Mouse (Mus musculus) forebrain, embryonic 10.5 days (tissue): ENCODE results near the gene Sorbs2. TPM values are rescaled to one million over a fixed set of nuclear protein-coding genes. Genes with fewer than 3 reads are reported as not detected.
"Not testable (repeated sequence)": the region's sequence is repeated elsewhere in the genome, so short reads cannot be mapped to it uniquely, and the experiment has no call there.

Experiments
- DNase-seq: peaks from one replicate; pipeline ENCODE4 v3.0.0-alpha.2; 2017; ENCODE audit warnings: low spot score; ENCODE audit errors: extremely low spot score
- H3K27ac ChIP-seq: fragments of 300-500 bp; sonication (generic); 2 replicates; pipeline ENCODE4 v1.5.1; 2016; ENCODE audit warnings: mild to moderate bottlenecking
- H3K27me3 ChIP-seq: fragments of 300-500 bp; sonication (generic); 2 replicates; pipeline ENCODE4 v1.6.1; 2016; ENCODE audit warnings: mild to moderate bottlenecking; ENCODE audit not compliant: poor library complexity, severe bottlenecking
- H3K36me3 ChIP-seq: fragments of 300-500 bp; sonication (generic); replicated peaks from 2 replicates; pipeline ENCODE4 v1.6.1; 2016; ENCODE audit warnings: mild to moderate bottlenecking, moderate library complexity
- H3K4me1 ChIP-seq: fragments of 300-500 bp; sonication (generic); 2 replicates; pipeline ENCODE4 v1.6.1; 2016
- H3K4me3 ChIP-seq: fragments of 300-500 bp; sonication (generic); 2 replicates; pipeline ENCODE4 v1.5.1; 2016; ENCODE audit warnings: mild to moderate bottlenecking, moderate library complexity
- H3K9me3 ChIP-seq: fragments of 300-500 bp; sonication (generic); 2 replicates; pipeline ENCODE4 v1.6.1; 2016; ENCODE audit warnings: mild to moderate bottlenecking, moderate library complexity
- WGBS: fragments of 180-500 bp; shearing (Covaris S2); methylation state at CpG from one replicate; pipeline ENCODE4 v1.1.7; 2016; 5-methylcytosine and 5-hydroxymethylcytosine counted together
- polyA plus RNA-seq: library from polyadenylated mRNA; unstranded; fragments of >200 nt; fragmentation: Nextera tagmentation; extraction: Ambion mirVana; gene quantifications from 2 replicates; pipeline ENCODE4 v1.2.1, GENCODE M21; 2016

Gene Sorbs2
- polyA plus RNA-seq, 1 experiment from 2014 or later = 48.3 TPM

- WGBS = 50% methylated on average over 5 of the region's 5 CpGs
- Histone ChIP-seq H3K4me3 (no peak overlapping the region), H3K36me3 (no peaks in the 10 kb centered on the region), H3K4me1 (peaks cover 18% of the 10 kb centered on the region), H3K27me3 (no peaks in the 10 kb centered on the region), H3K9me3 (no peaks in the 10 kb centered on the region), H3K27ac (0 out of 2 replicates have a peak overlapping the region, but pooled peaks have one; percentile 20)
- no peak for DNase-seq
Measured at GRCm38 (mm10) chr8:45857734-45858133, 350.1 kb downstream of the Sorbs2 start.

- H3K4me1 ChIP-seq = peaks cover 18% of the 10 kb centered on the region
- H3K27ac ChIP-seq = 0 out of 2 replicates have a peak overlapping the region, but pooled peaks have one; percentile 40
- H3K27me3 ChIP-seq = no peaks in the 10 kb centered on the region
- no peak overlapping the region for H3K4me3 ChIP-seq
- H3K36me3 ChIP-seq = no peaks in the 10 kb centered on the region
- WGBS = 53% methylated on average over 9 of the region's 9 CpGs
- DNase-seq = peak; percentile 15
- H3K9me3 ChIP-seq = no peaks in the 10 kb centered on the region
Measured at GRCm38 (mm10) chr8:45858391-45858790, 350.8 kb downstream of the Sorbs2 start.

DNA sequence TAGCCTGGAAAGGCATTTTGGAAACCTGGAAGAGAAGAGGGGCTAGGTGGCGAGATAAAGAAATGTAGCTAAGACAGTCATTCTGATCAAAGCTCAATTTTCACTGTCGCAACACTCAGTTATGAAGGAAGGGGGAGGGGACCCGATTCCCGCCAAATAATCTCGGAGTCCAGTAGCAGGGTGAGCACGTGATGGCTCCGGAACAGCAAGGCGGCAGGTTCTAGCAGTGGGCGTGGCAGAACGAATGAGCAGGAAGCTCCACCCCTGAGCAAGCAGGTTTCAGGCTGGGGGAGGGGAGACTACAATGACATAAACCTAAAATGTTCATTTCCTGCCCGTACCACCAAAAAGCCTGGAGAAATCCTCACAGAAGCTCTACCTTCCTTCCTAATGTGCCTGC lies 364.0 kb downstream of the Sorbs2 start:
- peaks cover 24% of the 10 kb centered on the region for H3K4me1 ChIP-seq
- H3K4me3 ChIP-seq, H3K27ac ChIP-seq, DNase-seq, H3K9me3 ChIP-seq, H3K27me3 ChIP-seq, H3K36me3 ChIP-seq: not testable (repeated sequence)
- WGBS = 88% methylated on average over 11 of the region's 11 CpGs

GRCm38 (mm10) chr8:45872077-45872476 lies 364.5 kb downstream of the Sorbs2 start:
- no peak overlapping the region for H3K27ac ChIP-seq
- DNase-seq = no peak
- peaks cover 26% of the 10 kb centered on the region for H3K4me1 ChIP-seq
- H3K4me3 ChIP-seq = no peak overlapping the region
- 0 out of 2 replicates have a peak, but pooled peaks cover 8% of the 10 kb centered on the region for H3K27me3 ChIP-seq
- H3K9me3 ChIP-seq = no peaks in the 10 kb centered on the region
- H3K36me3 ChIP-seq = no peaks in the 10 kb centered on the region
- WGBS = 89% methylated on average over 7 of the region's 7 CpGs

DNA sequence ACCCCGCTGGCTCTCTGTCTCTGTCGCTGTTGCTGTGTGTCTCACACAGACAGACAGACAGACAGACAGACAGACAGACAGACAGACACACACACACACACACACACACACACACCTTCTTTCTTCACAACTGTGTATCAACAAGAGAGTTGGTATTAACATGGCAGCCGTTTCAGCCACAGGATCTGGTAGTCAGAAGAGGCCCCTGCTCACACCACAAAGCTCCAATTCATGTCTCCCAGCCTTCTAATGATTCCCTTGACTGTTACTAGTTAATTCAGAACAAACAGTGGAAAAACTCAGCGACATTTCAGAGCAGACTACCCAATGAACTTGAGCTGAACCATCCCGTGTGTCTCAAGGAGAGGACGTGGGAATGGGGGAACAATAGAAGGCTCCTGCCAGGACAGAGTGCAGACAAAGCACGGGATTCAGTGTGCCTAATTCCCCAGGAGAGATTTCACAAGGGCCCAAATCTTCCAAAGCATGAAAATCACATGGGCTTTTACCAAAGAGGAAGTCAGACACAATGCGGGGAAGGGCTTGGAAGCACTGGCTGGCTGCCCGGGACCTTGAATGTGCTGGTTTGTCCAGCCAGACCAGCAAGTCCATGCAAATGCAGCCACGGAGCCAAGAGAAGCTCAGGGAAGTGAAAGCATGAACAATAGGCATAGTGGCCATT lies 367.5 kb downstream of the Sorbs2 start:
- peaks cover 26% of the 10 kb centered on the region for H3K4me1 ChIP-seq
- H3K36me3 ChIP-seq = no peaks in the 10 kb centered on the region
- H3K27ac ChIP-seq = peak overlapping the region; percentile 83
- 0 out of 2 replicates have a peak, but pooled peaks cover 8% of the 10 kb centered on the region for H3K27me3 ChIP-seq
- peaks cover 3% of the 10 kb centered on the region; the same call in 1 of the 2 replicates for H3K9me3 ChIP-seq
- no peak overlapping the region for H3K4me3 ChIP-seq
- DNase-seq = peak; percentile 54
- 28% methylated on average over 10 of the region's 10 CpGs for WGBS

DNA sequence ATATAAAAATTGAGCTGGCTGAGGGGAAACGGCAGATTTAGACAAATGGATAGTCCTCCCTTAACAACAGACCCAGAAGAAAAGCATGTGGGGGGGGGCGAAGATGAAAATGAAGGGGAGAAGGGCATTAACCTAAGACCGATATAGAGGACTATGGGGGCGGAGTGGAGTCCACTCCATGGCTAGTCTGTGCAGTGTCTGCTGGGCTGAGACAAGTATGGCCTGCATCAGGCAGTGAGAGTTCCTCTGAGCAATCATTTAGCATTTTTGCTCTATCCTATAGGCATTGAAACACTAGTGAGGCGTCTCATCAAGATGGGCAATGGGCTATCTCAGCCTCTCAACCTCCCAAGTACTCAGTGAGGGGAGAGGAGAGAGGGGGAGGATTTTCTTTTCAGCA lies 368.8 kb downstream of the Sorbs2 start:
- 83% methylated on average over 5 of the region's 5 CpGs for WGBS
- H3K9me3 ChIP-seq = peaks cover 6% of the 10 kb centered on the region; the same call in 1 of the 2 replicates
- H3K4me3 ChIP-seq = no peak overlapping the region
- H3K4me1 ChIP-seq = peaks cover 26% of the 10 kb centered on the region
- no peaks in the 10 kb centered on the region for H3K36me3 ChIP-seq
- H3K27me3 ChIP-seq = 0 out of 2 replicates have a peak, but pooled peaks cover 8% of the 10 kb centered on the region
- no peak for DNase-seq
- peak overlapping the region; percentile 16; the same call in 1 of the 2 replicates for H3K27ac ChIP-seq

Other genes starting within 250 kb of the Sorbs2 start
- not detected in 2 replicates for gene F11, start 245.8 kb upstream of the Sorbs2 start, polyA plus RNA-seq
- gene Klkb1, start 212.9 kb upstream of the Sorbs2 start, polyA plus RNA-seq = 0.04 TPM in 1 of 2 replicates, not detected in the other
- not detected in 2 replicates for gene Gm45753, start 199.3 kb upstream of the Sorbs2 start, polyA plus RNA-seq
- gene Cyp4v3, start 174.6 kb upstream of the Sorbs2 start, polyA plus RNA-seq = 1.00 and 1.3 TPM in 2 replicates
- 9.6 and 9.7 TPM in 2 replicates for gene Fam149a, start 125.5 kb upstream of the Sorbs2 start, polyA plus RNA-seq
- gene Tlr3, start 96.7 kb upstream of the Sorbs2 start, polyA plus RNA-seq = 0.97 and 1.3 TPM in 2 replicates